1 mouse cellular context compared by ENCODE assay signal in the genomic region with DNA sequence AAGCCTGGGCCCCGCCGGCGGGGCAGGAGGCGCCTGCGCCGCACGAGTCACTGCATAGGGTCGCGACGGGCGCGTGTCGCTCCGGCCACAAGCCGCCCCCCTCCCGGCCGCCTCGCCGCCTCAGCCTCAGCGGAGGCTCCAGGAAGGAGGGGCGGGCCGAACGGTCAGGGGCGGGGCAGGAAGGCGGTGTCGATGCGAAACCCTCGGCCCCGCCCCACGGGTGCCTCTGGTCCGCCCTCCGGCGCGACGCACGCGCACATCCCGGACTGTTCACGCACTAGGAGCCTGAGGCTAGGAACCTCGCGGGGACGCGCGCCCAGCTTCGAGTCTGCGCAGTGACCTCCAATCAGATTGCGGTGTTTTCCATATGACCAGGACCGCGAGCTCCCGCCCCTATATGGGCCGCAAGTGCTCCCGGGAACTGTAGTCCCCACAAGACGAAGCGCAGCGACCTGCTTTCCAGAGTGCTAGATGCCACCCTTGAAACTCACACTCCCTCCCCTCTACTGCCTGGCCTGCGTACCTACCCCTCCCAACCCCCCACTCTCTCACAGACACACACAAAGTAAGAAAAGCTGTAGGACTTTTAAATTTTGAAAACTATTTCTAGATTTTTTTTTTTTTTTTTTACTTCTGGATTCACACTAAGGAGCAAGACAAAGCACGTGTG.
TF ChIP-seq lines count a peak whose summit lies in the region.

Gene Ralgapa2 (minus strand): TSS at position 434 of the 670 bp plus-strand sequence.

TF ChIP-seq in myocyte, 11 proteins besides CTCF, POLR2A, EP300 and RAD21 (continued from another document):
- no peak for TF ChIP-seq MYOG (IDR thresholded peaks at IDR 0.05; ENCODE audit: control insufficient read depth in 1 of 3, insufficient read depth in 1 of 3, insufficient read length in 2 of 3, low read depth in 2 of 3)
